Mouse (Mus musculus) T-helper 2 cell (primary cell): ENCODE measurements at regions not wholly inside any gene's neighbourhood (a gene's known extent, or its start where the extent isn't known, plus 50 kb on each side); places are given as distances from the start of the nearest gene placed in this dataset.

Experiments
- in situ Hi-C: fragments of 300-600 bp; cut with MboI, MseI; formaldehyde crosslinking; loops from one replicate; pipeline ENCODE4 v1.15.1; 2025; ENCODE audit warnings: high pct_unique_total_duplicates

- in situ Hi-C loops = no loop called here
Measured at GRCm38 (mm10) chr8:115626396-115627136, 81.0 kb downstream of the Maf start.

- in situ Hi-C loops = no loop called here
Measured at GRCm38 (mm10) chr8:115625072-115625471, 82.5 kb downstream of the Maf start.

- in situ Hi-C loops = loop anchor here (10.0 kb wide), 1 partner anchor 1417 kb away; no protein-coding TSS in a partner anchor
Measured at GRCm38 (mm10) chr8:115618049-115618760, 89.4 kb downstream of the Maf start.

GRCm38 (mm10) chr8:115616871-115617605, 90.6 kb downstream of the Maf start:
- in situ Hi-C loops = loop anchor here (10.0 kb wide), 1 partner anchor 1418 kb away; no protein-coding TSS in a partner anchor

- in situ Hi-C loops = loop anchor here (10.0 kb wide), 1 partner anchor 1421 kb away; no protein-coding TSS in a partner anchor
Measured at GRCm38 (mm10) chr8:115613946-115614584, 93.5 kb downstream of the Maf start.

- in situ Hi-C loops = loop anchor here (10.0 kb wide), 1 partner anchor 1423 kb away; no protein-coding TSS in a partner anchor
Measured at GRCm38 (mm10) chr8:115612119-115612518, 95.5 kb downstream of the Maf start.

- in situ Hi-C loops = no loop called here
Measured at GRCm38 (mm10) chr8:115599771-115600170, 107.8 kb downstream of the Maf start.

- in situ Hi-C loops = no loop called here
Measured at GRCm38 (mm10) chr8:115597226-115597953, 110.2 kb downstream of the Maf start.

GRCm38 (mm10) chr8:115589721-115590120, 117.9 kb downstream of the Maf start:
- in situ Hi-C loops = no loop called here

- in situ Hi-C loops = no loop called here
Measured at GRCm38 (mm10) chr8:115589076-115589475, 118.5 kb downstream of the Maf start.

GRCm38 (mm10) chr8:115584311-115584907, 123.2 kb downstream of the Maf start:
- in situ Hi-C loops = loop anchor here (5.0 kb wide), 1 partner anchor 62 kb away; no protein-coding TSS in a partner anchor

GRCm38 (mm10) chr8:115583221-115583620, 124.4 kb downstream of the Maf start:
- in situ Hi-C loops = loop anchor here (5.0 kb wide), 1 partner anchor 61 kb away; no protein-coding TSS in a partner anchor

GRCm38 (mm10) chr8:115581940-115582517, 125.6 kb downstream of the Maf start:
- in situ Hi-C loops = loop anchor here (5.0 kb wide), 1 partner anchor 60 kb away; no protein-coding TSS in a partner anchor

- in situ Hi-C loops = no loop called here
Measured at GRCm38 (mm10) chr8:115568394-115568793, 139.2 kb downstream of the Maf start.

- in situ Hi-C loops = no loop called here
Measured at GRCm38 (mm10) chr8:115565768-115566167, 141.8 kb downstream of the Maf start.

GRCm38 (mm10) chr8:115562362-115562761, 145.2 kb downstream of the Maf start:
- in situ Hi-C loops = no loop called here

GRCm38 (mm10) chr8:115560985-115561916, 146.3 kb downstream of the Maf start:
- in situ Hi-C loops = no loop called here

- in situ Hi-C loops = no loop called here
Measured at GRCm38 (mm10) chr8:115555452-115555851, 152.1 kb downstream of the Maf start.

GRCm38 (mm10) chr8:115554185-115554584, 153.4 kb downstream of the Maf start:
- in situ Hi-C loops = no loop called here
